Mouse (Mus musculus): ENCODE results near the gene Olfr810. TPM values are rescaled to one million over a fixed set of nuclear protein-coding genes. Genes with fewer than 3 reads are reported as not detected.

Olfr810 gene
- not detected for total RNA-seq (2023)

GRCm38 (mm10) chr10:129794817-129795216, at the start of gene Olfr810:
Olfr810 (minus strand) TSS chr10:129794917.

GRCm38 (mm10) chr10:129804296-129804695, 9.6 kb upstream of the Olfr810 start, which contains the start of gene Olfr811:
Olfr811 (minus strand) TSS chr10:129804396.

DNA sequence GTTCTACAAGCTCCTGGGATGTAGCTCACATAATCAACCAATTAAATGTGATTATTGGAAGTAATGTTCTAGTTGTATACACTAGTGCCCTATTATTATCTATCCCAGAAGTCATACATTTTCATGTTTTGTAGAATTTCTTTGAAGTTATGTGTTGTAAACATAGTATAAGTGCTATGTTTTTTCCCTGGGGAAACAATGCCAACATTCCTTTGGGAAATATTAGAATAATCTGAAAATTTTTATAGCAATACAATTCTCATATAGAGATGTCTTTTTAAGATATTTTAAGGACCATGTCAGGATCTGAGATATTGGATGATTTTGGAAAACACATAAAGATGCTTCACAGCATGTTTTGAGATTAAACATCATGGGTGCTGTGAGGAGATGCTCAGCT, 20.4 kb downstream of the Olfr810 start, which contains the start of gene Olfr809:
Olfr809 (plus strand) TSS at position 301 of the 400 bp plus-strand sequence.

GRCm38 (mm10) chr10:129765182-129765581, 29.5 kb downstream of the Olfr810 start, which contains the start of gene Olfr808:
Olfr808 (plus strand) TSS chr10:129765482.

DNA sequence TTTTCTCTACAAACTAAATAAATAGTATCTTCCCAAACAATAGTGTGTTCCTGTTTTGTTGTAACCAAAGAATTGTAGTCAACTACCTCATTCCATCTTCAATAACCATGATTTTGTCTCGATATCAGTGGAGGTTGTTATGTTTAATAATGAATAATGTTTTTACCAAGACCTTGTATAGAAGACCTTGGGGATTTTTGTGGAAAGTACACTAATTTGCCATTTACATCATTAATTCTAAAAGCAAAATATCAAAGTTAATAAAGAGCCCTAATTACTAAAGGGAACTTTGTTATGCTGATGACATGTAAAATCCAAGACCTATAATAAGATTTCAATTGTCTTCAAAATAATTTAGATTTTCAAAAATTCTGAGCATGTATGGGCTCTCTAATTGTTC, 37.0 kb downstream of the Olfr810 start, which contains the start of gene Olfr807:
Olfr807 (minus strand) TSS at position 101 of the 400 bp plus-strand sequence.

DNA sequence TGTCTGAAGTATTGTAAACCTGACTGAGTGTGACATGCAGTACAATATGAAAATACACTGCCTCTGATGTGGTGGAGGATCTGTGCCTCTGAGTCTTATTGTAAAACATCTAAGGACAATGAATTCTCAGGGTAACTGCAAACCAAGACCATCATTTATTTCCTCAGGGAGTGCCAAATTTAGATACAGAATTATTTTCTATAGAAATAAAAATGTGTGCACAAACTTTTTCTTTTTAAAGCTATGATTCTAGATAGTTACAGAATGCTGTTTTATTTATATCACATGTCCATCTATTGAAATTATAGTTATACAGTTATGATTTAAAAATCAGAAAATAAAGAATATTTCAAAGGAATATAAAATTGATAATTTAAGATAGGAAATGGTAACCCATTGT, 52.9 kb downstream of the Olfr810 start, which contains the start of gene Olfr806:
Olfr806 (minus strand) TSS at position 101 of the 400 bp plus-strand sequence.

Other genes starting within 250 kb of the Olfr810 start
- not detected for gene Olfr794, start 227.3 kb downstream of the Olfr810 start, total RNA-seq (2023)
- gene Olfr796, start 182.3 kb downstream of the Olfr810 start, total RNA-seq (2023) = not detected
- not detected for gene Olfr798, start 167.0 kb downstream of the Olfr810 start, total RNA-seq (2023)
- gene Olfr799, start 157.4 kb downstream of the Olfr810 start, total RNA-seq (2023) = not detected
- not detected for gene Olfr800, start 137.2 kb downstream of the Olfr810 start, total RNA-seq (2023)
- gene Olfr801, start 121.1 kb downstream of the Olfr810 start, total RNA-seq (2023) = not detected
- not detected for gene Olfr802, start 106.7 kb downstream of the Olfr810 start, total RNA-seq (2023)
- gene Olfr803, start 100.6 kb downstream of the Olfr810 start, total RNA-seq (2023) = not detected
- not detected for gene Olfr804, start 91.7 kb downstream of the Olfr810 start, total RNA-seq (2023)
- gene Olfr805, start 65.5 kb downstream of the Olfr810 start, total RNA-seq (2023) = not detected
- not detected for gene Olfr806, start 53.0 kb downstream of the Olfr810 start, total RNA-seq (2023)
- gene Olfr807, start 37.1 kb downstream of the Olfr810 start, total RNA-seq (2023) = not detected
- not detected for gene Olfr808, start 29.4 kb downstream of the Olfr810 start, total RNA-seq (2023)
- not detected for gene Olfr809, start 20.3 kb downstream of the Olfr810 start, total RNA-seq (2023)
- gene Olfr811, start 9.5 kb upstream of the Olfr810 start, total RNA-seq (2023) = not detected
- not detected for gene Olfr812, start 51.2 kb upstream of the Olfr810 start, total RNA-seq (2023)
- gene Olfr813, start 60.5 kb upstream of the Olfr810 start, total RNA-seq (2023) = not detected
- not detected for gene Olfr814, start 84.9 kb upstream of the Olfr810 start, total RNA-seq (2023)
- not detected for gene Olfr815, start 111.0 kb upstream of the Olfr810 start, total RNA-seq (2023)
- not detected for gene Olfr816, start 120.7 kb upstream of the Olfr810 start, total RNA-seq (2023)
- gene Olfr818, start 154.2 kb upstream of the Olfr810 start, total RNA-seq (2023) = not detected
- gene Olfr819, start 172.3 kb upstream of the Olfr810 start, total RNA-seq (2023) = not detected
- gene Olfr247, start 181.2 kb upstream of the Olfr810 start, total RNA-seq (2023) = not detected
- gene Gm10310, start 190.1 kb upstream of the Olfr810 start, total RNA-seq (2023) = not detected
- not detected for gene Olfr820, start 217.7 kb upstream of the Olfr810 start, total RNA-seq (2023)
- gene Olfr821, start 235.4 kb upstream of the Olfr810 start, total RNA-seq (2023) = not detected